Mouse (Mus musculus): ENCODE measurements around the gene Macrod2.

GRCm38 (mm10) chr2:141327296-141327695 is 932.2 kb downstream of the Macrod2 start:
- no peak for TF ChIP-seq CTCF (IDR thresholded peaks at IDR 0.05; ENCODE audit: control insufficient read depth, insufficient read depth, insufficient replicate concordance, low read depth, low read length)
- TF ChIP-seq POLR2A (IDR thresholded peaks at IDR 0.05; ENCODE audit: control insufficient read depth, low read depth, low read length) = no peak

All from testis, adult 2 months (tissue).